Mouse (Mus musculus) lung, embryonic 16.5 days (tissue): ENCODE measurements around the gene Gpr31b. TPM values are rescaled to one million over a fixed set of nuclear protein-coding genes. Genes with fewer than 3 reads are reported as not detected.

Experiments
- polyA plus RNA-seq: library from polyadenylated mRNA; unstranded; fragments of >200 nt; fragmentation: Nextera tagmentation; extraction: Ambion mirVana; gene quantifications from 2 replicates; pipeline ENCODE4 v1.2.1, GENCODE M21; 2015

The Gpr31b gene
- polyA plus RNA-seq, 1 experiment from 2014 or later: not detected

Other genes with a start within 250 kb of the Gpr31b start
- 0.25 and 0.40 TPM in 2 replicates for gene Mas1, start 184.2 kb downstream of the Gpr31b start, polyA plus RNA-seq
- gene Mrgprh, start 176.3 kb downstream of the Gpr31b start, polyA plus RNA-seq: not detected in 2 replicates
- gene Pnldc1, start 142.1 kb downstream of the Gpr31b start, polyA plus RNA-seq: 0.69 and 1.2 TPM in 2 replicates
- gene Tcp1, start 136.6 kb downstream of the Gpr31b start, polyA plus RNA-seq: 344 and 362 TPM in 2 replicates
- 135 and 139 TPM in 2 replicates for gene Mrpl18, start 136.0 kb downstream of the Gpr31b start, polyA plus RNA-seq
- gene Acat3, start 111.7 kb downstream of the Gpr31b start, polyA plus RNA-seq: 0.87 and 0.92 TPM in 2 replicates
- 83.8 and 91.4 TPM in 2 replicates for gene Acat2, start 91.5 kb downstream of the Gpr31b start, polyA plus RNA-seq
- gene Wtap, start 58.1 kb downstream of the Gpr31b start, polyA plus RNA-seq: 126 and 128 TPM in 2 replicates
- 102 and 116 TPM in 2 replicates for gene Sod2, start 45.5 kb downstream of the Gpr31b start, polyA plus RNA-seq
- 0.11 TPM in 1 of 2 replicates, not detected in the other for gene Tcp10b, start 8.8 kb upstream of the Gpr31b start, polyA plus RNA-seq
- not detected in 2 replicates for gene Unc93a, start 79.5 kb upstream of the Gpr31b start, polyA plus RNA-seq
- gene Smok2a, start 168.9 kb upstream of the Gpr31b start, polyA plus RNA-seq: not detected in 2 replicates
- not detected in 2 replicates for gene Smok2b, start 178.0 kb upstream of the Gpr31b start, polyA plus RNA-seq